Mouse (Mus musculus) heart, adult 9 months (tissue): ENCODE measurements around the gene Cmip.
A peak's percentile ranks its signal among the peaks of the same experiment; 100 is the strongest.

Experiments used
- DNase-seq, 2 experiments: peaks; one replicate each; pipeline ENCODE4 v3.0.0; 2022; ENCODE audit warnings: low spot score in 2 of 2

Gene Cmip

GRCm38 (mm10) chr8:117324821-117325220 is 68.0 kb downstream of the Cmip start:
- DNase-seq: no peak

GRCm38 (mm10) chr8:117326735-117327134 is 69.9 kb downstream of the Cmip start:
- no peak for DNase-seq

GRCm38 (mm10) chr8:117327385-117327837 is 70.5 kb downstream of the Cmip start:
- DNase-seq: no peak

DNA sequence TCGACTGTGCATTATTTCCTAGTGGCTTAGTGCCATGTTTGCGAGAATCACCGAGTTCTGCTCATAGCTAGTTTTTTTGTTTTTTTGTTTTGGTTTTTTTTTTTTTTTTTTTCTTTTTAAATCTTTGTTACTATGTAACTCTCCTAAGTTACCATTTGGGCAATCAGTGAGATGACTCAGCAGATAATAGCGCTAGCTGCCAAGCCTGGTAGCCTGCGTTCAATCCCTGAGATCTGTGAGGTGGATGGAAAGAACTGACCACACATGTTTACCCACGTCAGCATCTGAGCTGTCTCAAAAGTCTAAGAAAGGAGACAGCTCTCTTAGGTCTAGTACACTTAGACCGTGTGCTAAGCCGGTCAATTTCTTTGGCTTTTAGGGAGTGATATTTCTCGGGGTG is 71.9 kb downstream of the Cmip start:
- DNase-seq: no peak

DNA sequence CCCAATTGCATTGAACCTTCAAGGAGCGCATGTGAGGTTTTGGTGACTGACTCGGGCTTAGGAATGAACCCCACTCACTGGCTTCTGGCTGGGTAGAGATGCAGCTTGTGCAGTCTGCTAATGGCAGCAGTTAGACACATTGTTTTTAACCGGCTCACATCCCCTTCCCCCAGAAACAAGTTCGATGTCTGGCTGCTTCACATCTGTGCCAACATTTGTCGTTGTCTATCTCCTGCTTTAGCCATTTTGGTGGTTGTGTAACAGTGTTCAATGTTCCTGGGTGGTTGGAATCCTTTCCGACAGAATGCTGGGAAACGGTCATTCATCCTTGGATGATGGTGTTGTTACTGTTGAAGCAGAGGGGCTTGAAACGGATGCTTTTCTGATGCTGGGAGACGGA is 72.3 kb downstream of the Cmip start:
- no peak for DNase-seq

DNA sequence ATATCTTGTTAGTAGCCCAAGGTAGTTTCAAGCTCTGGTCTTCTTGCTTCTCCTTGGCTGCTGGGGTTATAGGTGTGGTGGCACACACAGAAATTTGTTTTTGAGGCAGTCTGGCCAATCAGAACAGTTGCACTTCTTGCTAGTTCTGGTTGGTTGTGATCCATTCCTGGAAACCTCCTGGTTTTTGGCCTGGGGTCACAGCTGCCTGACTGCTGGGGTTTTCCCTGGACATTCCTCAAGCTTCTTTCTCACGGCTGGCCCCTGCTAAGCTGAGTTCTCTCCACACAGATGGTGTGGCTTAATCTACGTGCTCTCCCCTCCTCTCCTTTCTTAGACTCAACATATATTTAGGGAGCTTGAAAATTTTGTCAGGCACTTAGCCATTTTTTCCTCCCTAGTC is 73.0 kb downstream of the Cmip start:
- DNase-seq: no peak

DNA sequence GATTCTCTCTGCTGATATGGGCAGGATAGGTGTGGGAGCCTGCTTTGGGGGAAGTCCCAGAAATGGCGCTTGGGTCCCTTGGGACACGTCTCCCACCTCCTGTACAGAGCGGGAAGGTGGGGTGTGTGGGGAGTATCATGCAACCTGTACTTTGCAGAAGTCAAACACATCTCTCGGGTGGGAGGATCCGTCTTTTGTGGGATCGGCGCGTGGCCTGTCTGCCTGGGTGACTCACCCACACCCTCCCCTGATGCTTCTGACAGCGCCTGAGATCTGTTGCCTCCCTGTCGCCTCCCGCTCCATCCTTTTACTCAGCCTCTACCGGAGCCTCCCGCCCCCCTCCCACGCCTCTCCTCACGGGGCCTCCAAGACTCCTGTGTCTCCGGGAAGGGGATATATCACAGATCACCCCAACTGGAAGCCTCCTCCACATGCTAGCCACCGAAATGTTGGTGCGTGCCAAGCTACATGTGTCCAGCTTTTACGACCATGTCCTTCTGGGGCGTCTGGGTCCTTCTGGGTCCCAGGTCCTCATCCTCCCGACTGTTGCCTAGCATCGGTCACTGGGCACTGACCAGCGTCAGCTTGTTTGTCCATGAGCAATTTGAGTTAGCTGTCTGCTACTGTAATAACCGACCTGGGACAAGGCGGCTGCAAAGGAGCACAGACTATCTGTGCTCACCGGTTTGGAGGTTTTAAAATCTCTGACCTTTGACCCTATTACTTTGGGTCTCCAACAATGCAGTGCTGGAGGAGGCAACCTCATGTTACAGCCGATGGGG is 75.6 kb downstream of the Cmip start:
- no peak for DNase-seq

DNA sequence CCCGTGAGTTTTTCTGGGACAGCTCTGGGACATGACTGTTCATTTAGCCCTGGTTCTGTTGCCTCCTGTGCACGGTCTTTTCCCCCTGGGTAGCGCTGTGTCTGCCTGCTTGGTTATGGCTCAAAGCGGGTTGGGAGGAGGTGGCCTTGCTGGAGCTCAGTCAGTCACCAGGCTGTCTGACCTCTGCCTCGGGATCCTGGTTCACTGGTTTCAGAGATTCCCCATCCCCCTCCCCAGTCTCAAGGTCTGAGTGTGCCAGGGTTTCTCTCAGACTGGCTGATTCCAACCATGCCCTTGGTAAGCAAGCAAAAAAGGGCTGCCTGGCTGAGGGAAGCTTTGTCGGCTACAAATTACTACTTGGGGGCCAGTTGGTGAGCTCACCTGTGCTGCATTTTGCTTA is 76.8 kb downstream of the Cmip start:
- DNase-seq: no peak

- DNase-seq: no peak
These were observed 77.3 kb downstream of the Cmip start for GRCm38 (mm10) chr8:117334058-117334747.

GRCm38 (mm10) chr8:117334748-117335393 is 78.0 kb downstream of the Cmip start:
- DNase-seq: no peak

GRCm38 (mm10) chr8:117335423-117335822 is 78.6 kb downstream of the Cmip start:
- DNase-seq: no peak

GRCm38 (mm10) chr8:117337188-117337587 is 80.3 kb downstream of the Cmip start:
- no peak for DNase-seq

DNA sequence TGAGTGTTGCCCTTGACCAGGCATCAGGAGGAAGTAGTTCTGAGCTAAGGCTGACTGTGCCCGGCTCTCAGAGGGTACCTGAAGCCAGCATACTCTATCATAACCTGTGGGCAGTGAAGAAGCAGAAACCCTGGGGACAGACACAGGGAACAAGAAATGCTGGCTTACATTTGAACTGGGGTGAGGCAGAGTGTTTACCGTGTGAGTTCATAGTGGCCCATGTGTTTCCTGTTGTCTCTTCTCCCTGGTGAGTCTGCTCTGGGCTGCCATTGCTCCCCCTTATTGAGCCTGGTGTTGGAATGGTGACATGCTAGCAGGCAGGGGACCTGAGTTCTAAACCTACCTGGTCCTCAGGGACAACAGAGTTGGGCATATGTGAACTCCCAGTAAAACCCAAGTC is 81.8 kb downstream of the Cmip start:
- DNase-seq: no peak

DNA sequence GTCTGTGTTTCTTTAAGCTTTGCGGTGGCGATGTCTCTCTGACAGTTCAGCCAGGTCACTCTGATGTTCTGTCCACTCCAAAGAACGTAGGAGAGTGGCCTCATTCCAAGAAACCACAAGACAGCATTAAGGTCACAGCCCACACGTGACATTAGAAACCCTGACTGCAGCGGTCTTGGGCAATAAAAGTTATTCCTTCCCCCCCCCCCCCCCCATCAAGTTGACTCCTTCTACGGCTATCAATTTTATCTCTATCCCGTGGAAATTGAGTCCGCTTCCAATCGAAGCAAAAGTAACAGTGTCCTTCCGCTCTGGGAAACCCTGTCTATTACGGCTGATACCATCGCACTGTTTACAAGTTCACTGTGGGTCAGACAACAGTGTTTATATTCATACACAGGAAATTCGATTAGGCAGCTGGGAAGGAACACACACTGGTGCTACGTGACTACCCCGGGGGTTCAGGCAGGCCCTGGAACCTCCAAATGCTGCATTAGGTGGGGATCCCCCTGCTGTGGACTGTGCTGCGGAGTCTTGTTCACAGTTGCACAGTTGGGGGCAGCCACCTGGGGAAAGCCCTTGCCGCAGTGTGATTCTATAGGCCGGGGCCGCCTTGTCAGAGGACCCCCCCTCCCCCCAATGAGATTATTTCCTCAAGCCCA is 82.6 kb downstream of the Cmip start:
- DNase-seq: peak; percentile 46 to 75

GRCm38 (mm10) chr8:117339958-117340651 is 83.2 kb downstream of the Cmip start:
- peak; percentile 53 to 73 for DNase-seq

DNA sequence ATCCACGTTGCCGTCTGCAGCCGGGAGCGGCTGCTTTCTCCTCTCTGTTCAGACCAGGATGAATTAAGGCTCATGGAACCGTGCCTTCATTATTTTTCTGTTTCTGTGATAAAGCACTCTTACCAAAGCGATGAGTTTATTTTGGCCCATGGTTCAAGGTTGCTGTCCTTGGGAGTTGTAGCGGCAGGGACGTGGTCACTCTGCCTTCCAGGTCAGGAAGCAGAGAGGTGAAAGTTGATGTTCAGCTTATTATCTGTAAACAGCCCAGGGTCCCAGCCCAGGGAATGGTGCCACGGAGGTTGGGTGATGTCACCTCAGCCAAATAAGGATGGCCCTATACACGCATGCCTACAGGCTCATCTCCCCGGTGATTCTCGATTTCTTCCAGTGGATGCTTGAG is 83.9 kb downstream of the Cmip start:
- no peak for DNase-seq

DNA sequence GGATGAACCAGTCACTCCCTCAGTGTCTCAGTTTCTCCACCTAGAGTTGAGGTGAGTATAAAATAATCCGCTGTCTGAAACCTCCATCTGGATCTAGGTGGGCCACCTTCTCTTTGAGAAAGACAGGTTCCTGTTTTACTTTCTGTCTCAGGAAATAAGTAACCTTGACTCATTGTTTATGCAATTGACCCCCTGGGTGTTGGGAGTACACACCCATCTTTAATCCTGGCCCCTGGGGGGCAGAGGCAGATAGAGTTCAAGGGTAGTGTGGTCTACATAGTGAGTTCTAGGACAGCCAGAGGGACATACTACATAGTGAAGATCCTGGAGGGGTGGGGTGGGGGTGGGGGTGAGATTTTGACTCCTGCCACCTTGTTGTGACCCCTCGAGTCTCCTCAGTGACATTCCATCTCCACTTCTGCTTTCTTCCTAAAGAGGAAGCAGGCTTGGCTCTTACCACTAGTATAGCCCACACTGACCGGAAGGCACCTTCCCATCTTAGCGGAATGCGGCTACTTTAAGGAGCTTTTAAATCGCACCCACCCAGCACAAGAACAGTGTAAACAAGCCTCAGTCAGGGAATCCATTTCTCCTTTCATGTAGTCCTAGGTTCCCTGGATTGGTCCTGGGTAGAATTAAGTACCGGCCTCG is 86.0 kb downstream of the Cmip start:
- no peak for DNase-seq

DNA sequence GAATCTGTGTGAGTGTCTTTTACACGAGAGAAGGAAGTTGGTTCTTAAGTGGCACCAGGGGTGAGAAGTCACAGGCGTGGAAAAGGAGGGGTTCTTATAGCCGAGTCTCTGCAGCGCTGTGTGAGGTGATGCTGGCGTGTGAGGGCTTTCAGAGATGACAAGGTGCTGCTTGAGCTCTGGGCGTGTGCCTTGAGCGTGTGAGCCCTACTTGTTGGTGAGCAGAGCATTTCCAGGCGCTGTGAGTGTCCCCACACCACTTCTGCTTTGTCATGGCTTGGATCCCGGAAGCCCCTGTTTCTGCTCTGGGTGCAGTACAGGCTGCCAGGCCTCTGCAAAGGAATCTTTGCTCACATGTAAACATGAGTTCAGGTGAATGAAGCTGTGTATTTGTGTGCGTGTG is 86.6 kb downstream of the Cmip start:
- no peak for DNase-seq

GRCm38 (mm10) chr8:117344899-117345298 is 88.0 kb downstream of the Cmip start:
- no peak for DNase-seq

DNA sequence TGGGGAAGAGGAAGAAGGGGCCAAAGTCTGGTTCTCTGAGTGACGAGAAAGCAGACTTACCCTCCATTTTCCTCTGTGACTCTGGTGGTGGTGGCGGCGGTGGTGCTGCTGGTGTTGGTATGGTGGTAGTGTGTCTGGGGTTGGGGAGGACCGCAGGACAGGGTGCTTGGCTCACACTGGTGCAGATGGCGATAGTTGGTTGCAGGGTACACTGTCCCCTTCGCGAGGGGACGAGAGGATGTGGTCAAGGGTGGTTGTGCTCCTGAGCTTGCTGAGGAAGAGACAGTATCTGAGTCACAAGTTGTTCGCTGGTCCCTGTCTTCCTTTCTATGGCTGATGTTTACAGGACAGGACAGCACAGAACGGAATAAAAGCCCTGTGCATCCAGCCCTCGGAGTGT is 88.5 kb downstream of the Cmip start:
- DNase-seq: no peak

- no peak for DNase-seq
These were observed 90.7 kb downstream of the Cmip start for GRCm38 (mm10) chr8:117347556-117347955.
